Mouse (Mus musculus) stomach, postnatal 0 days (tissue): ENCODE data around the gene Ppfia2.

Experiments used
- CTCF ChIP-seq: IDR thresholded peaks from 2 replicates; pipeline ENCODE4 v1.5.1; 2016; ENCODE audit warnings: antibody characterized with exemption, low read depth, mild to moderate bottlenecking, moderate library complexity
- EP300 ChIP-seq: optimal IDR thresholded peaks from 2 replicates; pipeline ENCODE3; 2016; ENCODE audit warnings: antibody characterized with exemption

- TF ChIP-seq CTCF (no peak), EP300 (no peak)
These were observed 444.1 kb downstream of the Ppfia2 start for GRCm38 (mm10) chr10:106914275-106914674.
